Mouse (Mus musculus): ENCODE measurements at regions not wholly inside any gene's neighbourhood (a gene's known extent, or its start where the extent isn't known, plus 50 kb on each side); places are given as distances from the start of the nearest gene placed in this dataset.

DNA sequence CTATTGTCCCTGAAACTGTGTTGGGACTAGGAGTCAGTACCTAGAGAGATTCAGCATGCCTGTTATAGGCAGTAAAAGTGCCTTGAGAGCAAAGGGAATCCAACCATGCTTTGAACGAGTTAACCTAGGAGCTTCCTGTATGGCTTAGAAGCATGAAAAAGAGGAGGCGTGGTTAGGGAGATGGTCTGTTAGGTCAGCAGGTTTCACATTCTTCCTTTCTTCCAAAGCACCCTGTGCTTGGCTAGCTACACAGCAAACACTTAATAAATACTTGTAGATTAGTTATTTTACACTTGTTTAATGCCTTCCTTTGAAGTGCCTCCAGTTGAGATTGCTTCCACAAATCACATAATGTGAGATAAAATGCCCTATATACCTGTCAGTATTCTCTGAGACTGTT lies 284.9 kb upstream of the Adgra3 start:
- Histone ChIP-seq H3K9ac (no peak overlapping the region), H3K4me2 (no peak overlapping the region), H3K27ac (no peak overlapping the region), H3K36me3 (no peaks in the 10 kb centered on the region), H3K9me3 (no peaks in the 10 kb centered on the region), H3K4me3 (replicated peaks) (no peak overlapping the region), H3K4me1 (no peaks in the 10 kb centered on the region), H3K27me3 (replicated peaks) (no peaks in the 10 kb centered on the region)
- ATAC-seq (ENCODE audit: insufficient read depth, low FRiP score, low read depth): no peak
- WGBS: 65% methylated on average over 2 of the region's 2 CpGs

DNA sequence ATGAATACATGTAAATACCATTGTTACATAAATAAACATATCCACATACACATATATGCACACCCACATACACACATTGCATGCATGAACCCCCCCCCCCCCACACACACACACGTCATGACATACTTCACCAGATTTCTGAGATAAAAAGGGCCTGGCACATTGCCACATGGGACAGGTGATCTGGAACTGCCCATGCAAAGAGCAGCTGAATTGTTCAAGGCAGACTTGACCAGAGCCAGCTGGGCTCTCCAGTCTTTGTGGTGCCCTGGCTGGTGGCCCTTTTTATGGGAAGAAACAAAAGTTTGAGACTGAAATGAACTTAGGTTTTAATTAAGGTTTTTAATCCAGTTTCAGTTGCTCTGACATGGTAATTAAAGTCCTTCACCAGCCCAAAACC lies 250.7 kb upstream of the Adgra3 start:
- Histone ChIP-seq H3K27me3 (replicated peaks) (no peaks in the 10 kb centered on the region), H3K36me3 (no peaks in the 10 kb centered on the region), H3K27ac (no peak overlapping the region), H3K4me3 (replicated peaks) (no peak overlapping the region), H3K4me1 (no peaks in the 10 kb centered on the region), H3K9ac (no peak overlapping the region), H3K9me3 (no peaks in the 10 kb centered on the region), H3K4me2 (no peak overlapping the region)
- ATAC-seq (ENCODE audit: insufficient read depth, low FRiP score, low read depth): no peak
- 50% methylated on average over 1 of the region's 1 CpGs for WGBS

DNA sequence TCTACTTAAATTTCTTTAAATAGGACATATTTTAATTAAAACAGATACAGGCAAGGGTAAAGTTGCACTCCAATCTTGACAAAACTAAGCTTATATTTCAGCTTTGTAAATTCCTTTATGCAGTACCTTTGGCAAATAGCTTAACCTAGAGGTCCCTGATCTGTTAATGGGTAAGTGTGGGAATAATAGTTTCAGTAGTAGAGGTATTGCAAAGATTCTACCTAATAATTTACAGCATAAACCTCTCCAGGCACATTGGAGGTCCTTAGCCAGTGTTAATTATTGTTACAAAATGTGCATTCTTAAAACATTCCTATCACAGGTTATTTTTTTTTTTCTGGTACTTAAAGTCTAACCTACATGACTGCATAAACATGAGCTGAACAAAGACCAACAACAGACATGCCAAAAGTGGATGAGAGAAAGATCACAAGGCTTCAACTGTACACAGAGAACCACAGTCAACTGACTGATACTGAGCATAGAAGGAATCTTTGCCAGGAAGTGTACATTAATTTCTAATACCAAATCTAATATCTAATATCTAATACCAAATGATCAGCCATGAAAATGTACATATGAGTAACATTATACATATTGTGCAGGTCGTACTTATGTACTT lies 245.2 kb upstream of the Adgra3 start:
- Histone ChIP-seq H3K27ac (no peak overlapping the region), H3K4me1 (no peaks in the 10 kb centered on the region), H3K36me3 (no peaks in the 10 kb centered on the region), H3K27me3 (replicated peaks) (no peaks in the 10 kb centered on the region), H3K9ac (no peak overlapping the region), H3K9me3 (no peaks in the 10 kb centered on the region), H3K4me2 (no peak overlapping the region), H3K4me3 (replicated peaks) (no peak overlapping the region)
- 75% methylated on average over 1 of the region's 1 CpGs for WGBS
- no peak for ATAC-seq (ENCODE audit: insufficient read depth, low FRiP score, low read depth)

DNA sequence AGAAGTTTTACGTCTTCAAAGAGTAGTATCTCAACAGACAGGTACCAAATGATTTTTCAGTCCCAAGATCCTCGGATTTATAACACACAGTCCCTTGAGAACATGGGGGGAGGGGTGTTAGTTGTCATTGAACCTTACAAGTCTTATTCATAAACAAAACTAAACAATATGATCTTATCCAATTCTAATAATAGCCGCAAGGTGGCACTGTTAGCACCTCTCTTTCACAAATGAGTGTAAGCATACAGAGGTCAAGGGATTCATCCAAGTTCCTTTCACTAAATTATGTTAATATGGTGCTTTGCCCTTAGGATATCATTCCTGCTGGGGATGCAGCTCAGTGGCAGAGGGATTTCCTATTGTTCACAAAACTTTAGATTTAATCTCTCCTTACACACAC lies 235.0 kb upstream of the Adgra3 start:
- Histone ChIP-seq H3K9ac (no peak overlapping the region), H3K4me2 (no peak overlapping the region), H3K4me3 (replicated peaks) (no peak overlapping the region), H3K27ac (no peak overlapping the region), H3K4me1 (no peaks in the 10 kb centered on the region), H3K36me3 (no peaks in the 10 kb centered on the region), H3K27me3 (replicated peaks) (no peaks in the 10 kb centered on the region), H3K9me3 (no peaks in the 10 kb centered on the region)
- WGBS: 62% methylated on average over 3 of the region's 3 CpGs
- ATAC-seq (ENCODE audit: insufficient read depth, low FRiP score, low read depth): no peak

DNA sequence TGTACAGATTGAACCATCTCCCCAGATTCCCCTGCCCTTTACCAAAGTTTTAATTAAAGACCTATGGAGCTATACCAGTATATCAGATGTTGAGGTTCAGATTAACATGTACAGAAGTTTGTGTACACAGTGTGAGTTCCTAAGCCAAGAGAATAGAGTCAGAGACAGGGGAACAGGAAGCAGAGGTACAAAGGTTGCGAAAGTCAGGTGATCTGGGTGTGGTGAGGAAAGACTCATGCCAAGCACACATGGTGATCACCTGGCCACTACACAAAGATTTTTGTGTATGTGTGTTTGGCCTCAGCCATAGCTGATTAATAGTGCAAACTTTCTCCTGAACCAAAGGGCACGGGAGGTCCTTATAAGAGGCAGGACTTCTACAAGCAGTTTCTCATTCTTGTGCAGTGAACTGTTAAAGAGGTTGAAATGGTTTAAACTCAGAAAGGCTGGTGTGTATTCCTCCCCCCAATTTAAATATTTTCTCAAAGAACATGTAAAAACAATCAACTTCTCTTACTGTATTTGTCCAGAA lies 232.1 kb upstream of the Adgra3 start:
- no peak overlapping the region for H3K4me2 ChIP-seq
- ATAC-seq (ENCODE audit: insufficient read depth, low FRiP score, low read depth): peak; percentile 87
- WGBS: 75% methylated on average over 2 of the region's 2 CpGs
- no peak overlapping the region for H3K4me3 ChIP-seq (replicated peaks)
- H3K27me3 ChIP-seq (replicated peaks): no peaks in the 10 kb centered on the region
- no peaks in the 10 kb centered on the region for H3K36me3 ChIP-seq
- H3K9ac ChIP-seq: no peak overlapping the region
- H3K9me3 ChIP-seq: no peaks in the 10 kb centered on the region
- H3K4me1 ChIP-seq: no peaks in the 10 kb centered on the region
- H3K27ac ChIP-seq: no peak overlapping the region

DNA sequence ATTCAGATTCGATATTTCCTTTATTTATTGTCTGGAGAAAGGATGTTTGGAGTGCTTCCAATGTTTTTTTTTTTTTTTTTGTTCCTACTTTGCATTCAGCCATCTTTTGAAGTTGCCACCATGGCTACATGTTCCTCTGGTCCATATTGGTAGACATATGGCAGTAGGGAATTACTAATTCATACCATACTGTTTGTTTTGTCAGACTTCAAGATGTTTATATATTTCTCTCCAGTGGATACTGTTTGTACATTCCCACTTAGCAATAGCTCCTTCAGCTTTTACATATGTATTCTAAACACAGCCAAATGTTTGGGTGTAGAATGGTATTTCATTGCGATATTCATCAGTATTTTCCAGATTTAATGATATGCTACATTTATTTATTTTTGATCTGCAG lies 201.6 kb upstream of the Adgra3 start:
- Histone ChIP-seq H3K36me3 (no peaks in the 10 kb centered on the region), H3K4me2 (no peak overlapping the region), H3K4me1 (no peaks in the 10 kb centered on the region), H3K27ac (no peak overlapping the region), H3K27me3 (replicated peaks) (no peaks in the 10 kb centered on the region), H3K9me3 (no peaks in the 10 kb centered on the region), H3K9ac (no peak overlapping the region), H3K4me3 (replicated peaks) (no peak overlapping the region)
- WGBS: 67% methylated on average over 2 of the region's 2 CpGs
- no peak for ATAC-seq (ENCODE audit: insufficient read depth, low FRiP score, low read depth)

DNA sequence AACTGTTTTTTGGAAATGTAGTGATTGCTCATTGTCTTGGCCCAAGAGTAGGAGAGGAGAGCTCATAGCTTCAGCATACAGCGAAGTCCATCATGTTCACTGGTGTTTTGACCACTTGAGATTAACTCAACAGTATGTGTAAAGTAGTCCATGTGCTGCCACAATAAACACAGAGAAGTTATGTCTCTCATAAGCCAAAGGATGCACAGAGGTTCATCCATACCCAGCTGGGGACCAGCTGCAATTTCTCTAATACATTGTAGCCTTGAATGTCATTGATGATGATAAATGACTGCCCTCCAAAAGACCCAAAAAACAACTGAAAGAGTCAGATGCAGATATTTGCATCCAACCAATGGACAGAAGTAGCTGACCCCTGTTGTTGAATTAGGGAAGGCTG lies 199.2 kb upstream of the Adgra3 start:
- 67% methylated on average over 1 of the region's 1 CpGs for whole genome bisulfite sequencing

DNA sequence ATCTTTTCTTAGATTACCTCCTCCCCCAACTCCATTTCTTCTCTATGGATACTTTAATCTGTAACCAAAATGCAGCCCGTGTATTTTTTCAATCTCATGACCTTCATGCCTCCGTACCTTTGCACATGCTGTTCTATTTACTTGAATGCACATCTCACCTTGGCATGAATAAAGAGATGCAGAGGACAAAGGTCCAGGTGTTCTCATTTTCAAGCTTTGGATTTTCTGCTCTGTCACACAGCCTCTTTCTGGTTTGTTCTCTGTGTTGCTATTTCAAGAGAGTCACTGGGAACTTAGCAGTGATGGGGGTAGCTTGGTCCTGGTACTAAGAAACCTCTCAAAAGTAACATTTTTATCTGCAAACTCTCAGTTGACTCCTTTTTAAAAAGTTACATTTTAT lies 175.3 kb upstream of the Adgra3 start:
- Histone ChIP-seq H3K4me3 (replicated peaks) (no peak overlapping the region), H3K9ac (no peak overlapping the region), H3K27me3 (replicated peaks) (no peaks in the 10 kb centered on the region), H3K4me1 (no peaks in the 10 kb centered on the region), H3K27ac (no peak overlapping the region), H3K4me2 (no peak overlapping the region), H3K36me3 (no peaks in the 10 kb centered on the region), H3K9me3 (no peaks in the 10 kb centered on the region)
- 85% methylated on average over 2 of the region's 2 CpGs for WGBS
- no peak for ATAC-seq (ENCODE audit: insufficient read depth, low FRiP score, low read depth)

More for the DNA sequence above, 199.2 kb upstream of the Adgra3 start:
- H3K27ac ChIP-seq: no peak overlapping the region
- no peak overlapping the region for H3K4me2 ChIP-seq
- H3K27me3 ChIP-seq (replicated peaks): no peaks in the 10 kb centered on the region
- H3K4me3 ChIP-seq (replicated peaks): no peak overlapping the region
- no peak for ATAC-seq (ENCODE audit: insufficient read depth, low FRiP score, low read depth)
- H3K9ac ChIP-seq: no peak overlapping the region
- H3K9me3 ChIP-seq: no peaks in the 10 kb centered on the region
- H3K4me1 ChIP-seq: no peaks in the 10 kb centered on the region
- no peaks in the 10 kb centered on the region for H3K36me3 ChIP-seq

DNA sequence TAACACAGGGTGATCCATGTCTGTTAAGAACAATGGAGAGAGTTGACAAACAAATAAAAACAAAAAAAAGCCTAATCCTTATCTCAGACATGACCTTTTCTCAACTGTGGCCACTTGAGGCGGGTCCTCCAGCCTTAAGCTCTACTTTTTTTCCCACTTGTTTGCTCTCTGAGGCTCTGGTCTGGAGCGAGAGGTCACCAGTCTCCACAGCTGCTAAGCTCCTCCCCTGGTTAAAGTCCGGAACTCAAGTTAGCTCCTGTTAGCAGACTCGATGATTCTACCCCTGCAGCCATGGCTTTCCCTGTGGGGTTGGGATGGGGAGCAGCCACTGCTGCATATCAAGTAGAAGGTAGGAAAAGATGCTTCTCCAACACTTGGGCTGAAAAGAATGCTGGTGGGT lies 158.2 kb upstream of the Adgra3 start:
- no peaks in the 10 kb centered on the region for H3K9me3 ChIP-seq
- no peak overlapping the region for H3K4me3 ChIP-seq (replicated peaks)
- WGBS: 25% methylated on average over 4 of the region's 4 CpGs
- no peaks in the 10 kb centered on the region for H3K4me1 ChIP-seq
- no peaks in the 10 kb centered on the region for H3K36me3 ChIP-seq
- no peak overlapping the region for H3K27ac ChIP-seq
- peak; percentile 79 for ATAC-seq (ENCODE audit: insufficient read depth, low FRiP score, low read depth)
- H3K27me3 ChIP-seq (replicated peaks): no peaks in the 10 kb centered on the region
- no peak overlapping the region for H3K4me2 ChIP-seq
- no peak overlapping the region for H3K9ac ChIP-seq

DNA sequence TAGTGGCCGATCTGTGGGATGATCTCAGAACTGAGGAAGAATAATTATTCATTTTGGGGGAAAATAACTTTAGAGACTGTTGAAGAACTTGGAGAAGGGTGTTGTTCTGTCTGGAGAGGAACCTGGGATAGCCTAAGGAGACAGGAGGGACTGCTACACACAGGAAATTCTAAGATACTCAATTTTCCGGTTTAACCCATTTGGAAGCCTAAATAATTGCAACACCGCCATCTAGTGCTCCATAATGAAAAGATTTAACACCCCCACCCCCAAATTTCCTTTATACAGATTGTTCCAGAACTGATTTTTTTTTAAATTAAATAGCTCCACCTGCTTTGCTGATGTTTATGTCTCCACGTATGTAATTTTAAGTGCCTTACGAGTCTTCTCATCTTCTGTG lies 157.2 kb upstream of the Adgra3 start:
- no peak overlapping the region for H3K9ac ChIP-seq
- H3K4me2 ChIP-seq: no peak overlapping the region
- H3K4me3 ChIP-seq (replicated peaks): no peak overlapping the region
- no peak overlapping the region for H3K27ac ChIP-seq
- 31% methylated on average over 5 of the region's 5 CpGs for WGBS
- H3K36me3 ChIP-seq: no peaks in the 10 kb centered on the region
- H3K4me1 ChIP-seq: no peaks in the 10 kb centered on the region
- ATAC-seq (ENCODE audit: insufficient read depth, low FRiP score, low read depth): no peak
- no peaks in the 10 kb centered on the region for H3K27me3 ChIP-seq (replicated peaks)
- H3K9me3 ChIP-seq: no peaks in the 10 kb centered on the region

DNA sequence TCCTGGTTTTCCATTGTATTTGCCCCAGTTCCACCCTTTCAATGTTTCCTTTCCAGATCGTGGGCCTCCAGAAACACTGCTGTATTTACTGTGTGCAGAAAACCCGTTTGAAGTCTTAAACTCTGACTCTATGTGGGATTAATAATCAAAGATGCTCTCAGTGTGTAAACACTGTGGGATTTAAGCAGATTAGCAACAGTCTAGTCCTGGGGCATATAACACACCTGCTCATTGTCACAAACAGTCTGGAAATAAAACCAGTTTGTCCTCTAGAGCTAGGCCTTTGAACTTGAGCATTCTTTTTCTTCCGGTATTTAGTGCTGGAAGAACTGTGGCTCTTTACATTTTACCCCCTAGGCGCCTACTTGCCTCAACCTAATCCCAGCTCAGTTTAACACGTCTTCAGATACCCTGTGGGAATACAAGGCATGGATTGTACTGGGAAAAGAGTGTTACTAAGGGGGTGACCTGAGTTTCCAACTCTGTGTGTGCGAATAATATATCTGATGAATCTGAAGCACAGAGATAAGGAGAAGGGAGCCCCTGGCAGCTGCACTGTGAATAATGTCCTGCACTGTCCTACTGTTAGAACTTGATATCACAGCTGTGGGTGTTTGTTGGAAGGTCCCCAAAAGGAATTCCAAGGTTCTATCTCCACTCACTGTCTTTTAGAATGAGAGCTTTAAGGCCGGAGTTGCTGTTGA lies 143.7 kb upstream of the Adgra3 start:
- Histone ChIP-seq H3K27me3 (replicated peaks) (no peaks in the 10 kb centered on the region), H3K9ac (no peak overlapping the region), H3K9me3 (no peaks in the 10 kb centered on the region), H3K27ac (peak overlapping the region; percentile 26), H3K4me1 (no peaks in the 10 kb centered on the region; the same call in 1 of the 2 replicates), H3K4me3 (replicated peaks) (no peak overlapping the region), H3K36me3 (no peaks in the 10 kb centered on the region), H3K4me2 (no peak overlapping the region)
- no peak for ATAC-seq (ENCODE audit: insufficient read depth, low FRiP score, low read depth)
- 45% methylated on average over 7 of the region's 7 CpGs for WGBS

DNA sequence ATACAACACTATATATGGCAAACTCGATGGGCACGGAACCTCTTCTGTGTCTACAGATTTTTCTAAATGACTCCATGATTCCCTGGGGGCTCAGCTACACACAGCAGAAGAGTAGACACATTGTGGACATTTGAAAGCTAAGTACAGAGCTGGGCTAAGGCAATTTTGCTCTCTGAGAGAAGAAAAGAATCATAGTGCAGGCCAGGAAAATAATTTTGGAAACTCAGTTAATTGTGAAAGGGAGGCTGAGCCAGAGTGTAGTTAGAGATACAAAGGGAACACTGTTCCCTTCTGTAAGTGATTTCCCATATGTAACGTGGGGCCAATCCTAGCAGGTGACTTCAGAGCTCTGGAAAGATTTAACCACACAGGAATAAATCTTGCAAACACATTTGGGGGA lies 137.6 kb upstream of the Adgra3 start:
- WGBS: 77% methylated on average over 3 of the region's 3 CpGs
- Histone ChIP-seq H3K9me3 (no peaks in the 10 kb centered on the region), H3K4me2 (no peak overlapping the region), H3K9ac (no peak overlapping the region), H3K4me1 (no peaks in the 10 kb centered on the region), H3K27ac (no peak overlapping the region), H3K27me3 (replicated peaks) (no peaks in the 10 kb centered on the region), H3K36me3 (no peaks in the 10 kb centered on the region), H3K4me3 (replicated peaks) (no peak overlapping the region)
- ATAC-seq (ENCODE audit: insufficient read depth, low FRiP score, low read depth): no peak
